Mouse (Mus musculus) limb, embryonic 14.5 days (tissue): Measurements from ENCODE around the gene Gng12. TPM values are rescaled to one million over a fixed set of nuclear protein-coding genes. Genes with fewer than 3 reads are reported as not detected.
A peak's percentile ranks its signal among the peaks of the same experiment; 100 is the strongest.

Experiments
- ATAC-seq: fragments of 200-750 bp; cut with Nextera tagmentation; 2 replicates; pipeline ENCODE4 v1.8.0; 2017; ENCODE audit warnings: low read depth, moderate number of reproducible peaks, moderate TSS enrichment; ENCODE audit not compliant: low FRiP score
- DNase-seq: peaks from one replicate; pipeline ENCODE4 v3.0.0-alpha.2; 2015; ENCODE audit warnings: low spot score
- H3K27ac ChIP-seq: fragments of 300-500 bp; sonication (generic); replicated peaks from 2 replicates; pipeline ENCODE4 v1.5.1; 2014; ENCODE audit warnings: low read depth, mild to moderate bottlenecking, low read length, moderate library complexity, mixed read lengths
- H3K27me3 ChIP-seq: fragments of 300-500 bp; sonication (generic); 2 replicates; pipeline ENCODE4 v1.6.1; 2014; ENCODE audit warnings: low read length, mixed read lengths; ENCODE audit not compliant: control insufficient read depth, insufficient read depth
- H3K36me3 ChIP-seq: fragments of 300-500 bp; sonication (generic); 2 replicates; pipeline ENCODE4 v1.6.1; 2014; ENCODE audit warnings: mild to moderate bottlenecking, low read length, moderate library complexity, mixed read lengths; ENCODE audit not compliant: control insufficient read depth, insufficient read depth
- H3K4me1 ChIP-seq: fragments of 300-500 bp; sonication (generic); 2 replicates; pipeline ENCODE4 v1.6.1; 2014; ENCODE audit warnings: antibody characterized with exemption, low read length, mixed read lengths; ENCODE audit not compliant: control insufficient read depth, insufficient read depth
- H3K4me2 ChIP-seq: fragments of 300-500 bp; sonication (generic); replicated peaks from 2 replicates; pipeline ENCODE4 v1.6.1; 2014; ENCODE audit warnings: low read depth, mild to moderate bottlenecking, low read length, moderate library complexity; ENCODE audit not compliant: severe bottlenecking
- H3K4me3 ChIP-seq: fragments of 300-500 bp; sonication (generic); replicated peaks from 2 replicates; pipeline ENCODE4 v1.5.1; 2014; ENCODE audit warnings: low read length
- H3K9ac ChIP-seq: fragments of 300-500 bp; sonication (generic); 2 replicates; pipeline ENCODE4 v1.6.1; 2014; ENCODE audit warnings: mild to moderate bottlenecking, low read depth, low read length, moderate library complexity; ENCODE audit not compliant: severe bottlenecking
- H3K9me3 ChIP-seq: fragments of 300-500 bp; sonication (generic); 2 replicates; pipeline ENCODE4 v1.6.1; 2016; ENCODE audit warnings: low read length; ENCODE audit not compliant: control insufficient read depth
- POLR2A ChIP-seq: fragments of 200-500 bp; IDR thresholded peaks from 2 replicates; pipeline ENCODE4 v1.8.0; 2012; ENCODE audit warnings: inconsistent platforms, mild to moderate bottlenecking, moderate library complexity, borderline replicate concordance; ENCODE audit not compliant: insufficient read depth, insufficient read length; ENCODE audit errors: extremely low read depth
- WGBS: fragments of 180-500 bp; shearing (Covaris S2); extraction: QIAGEN DNeasy Blood & Tissue Kit; methylation state at CpG from one replicate; pipeline ENCODE4 v1.1.7; 2014; 5-methylcytosine and 5-hydroxymethylcytosine counted together
- polyA plus RNA-seq, 2 experiments: library from polyadenylated mRNA; depleted of rRNA in 1 of 2; stranded (reverse) in 1 of 2; unstranded in 1 of 2; fragments of >200 nt; fragmentation: Nextera tagmentation in 1 of 2; extraction: Ambion mirVana in 1 of 2; gene quantifications; 2 replicates each; pipeline versions ENCODE4 v1.2.1 to v1.2.3; 2012 to 2014

Gene Gng12
- polyA plus RNA-seq, 2 experiments: 39.3 to 107 TPM

- no peak for TF ChIP-seq POLR2A
- WGBS: 86% methylated on average over 3 of the region's 3 CpGs
- Histone ChIP-seq H3K27me3 (no peaks in the 10 kb centered on the region), H3K9me3 (no peaks in the 10 kb centered on the region), H3K36me3 (no peaks in the 10 kb centered on the region), H3K9ac (no peak overlapping the region), H3K4me1 (no peaks in the 10 kb centered on the region), H3K4me3 (no peak overlapping the region), H3K4me2 (no peak overlapping the region), H3K27ac (no peak overlapping the region)
- no peak for DNase-seq
- ATAC-seq: no peak
Observed at GRCm38 (mm10) chr6:66984672-66985071, 88.5 kb downstream of the Gng12 start.

GRCm38 (mm10) chr6:66985500-66985899, 89.3 kb downstream of the Gng12 start:
- H3K9me3 ChIP-seq: no peaks in the 10 kb centered on the region
- H3K9ac ChIP-seq: no peak overlapping the region
- H3K27ac ChIP-seq: no peak overlapping the region
- peak; percentile 12; the same call in 1 of the 2 replicates for ATAC-seq
- H3K4me1 ChIP-seq: no peaks in the 10 kb centered on the region
- no peak overlapping the region for H3K4me3 ChIP-seq
- WGBS: 62% methylated on average over 7 of the region's 7 CpGs
- no peaks in the 10 kb centered on the region for H3K27me3 ChIP-seq
- no peak for TF ChIP-seq POLR2A
- no peak overlapping the region for H3K4me2 ChIP-seq
- H3K36me3 ChIP-seq: no peaks in the 10 kb centered on the region
- DNase-seq: no peak

- Histone ChIP-seq H3K27ac (no peak overlapping the region), H3K4me1 (no peaks in the 10 kb centered on the region), H3K9me3 (no peaks in the 10 kb centered on the region), H3K9ac (no peak overlapping the region), H3K36me3 (no peaks in the 10 kb centered on the region), H3K4me3 (no peak overlapping the region), H3K27me3 (no peaks in the 10 kb centered on the region), H3K4me2 (no peak overlapping the region)
- DNase-seq (no peak), ATAC-seq (no peak)
- 92% methylated on average over 12 of the region's 12 CpGs for WGBS
- no peak for TF ChIP-seq POLR2A
Observed at GRCm38 (mm10) chr6:66986063-66986462, 89.9 kb downstream of the Gng12 start.

GRCm38 (mm10) chr6:66987643-66988042, 91.4 kb downstream of the Gng12 start:
- no peak overlapping the region for H3K9ac ChIP-seq
- no peak for TF ChIP-seq POLR2A
- H3K4me1 ChIP-seq: no peaks in the 10 kb centered on the region
- 65% methylated on average over 3 of the region's 3 CpGs for WGBS
- no peak overlapping the region for H3K4me2 ChIP-seq
- no peak overlapping the region for H3K27ac ChIP-seq
- DNase-seq (no peak), ATAC-seq (peak; percentile 50; the same call in 1 of the 2 replicates)
- no peaks in the 10 kb centered on the region for H3K36me3 ChIP-seq
- no peaks in the 10 kb centered on the region for H3K27me3 ChIP-seq
- no peak overlapping the region for H3K4me3 ChIP-seq
- H3K9me3 ChIP-seq: no peaks in the 10 kb centered on the region

- 47% methylated on average over 9 of the region's 9 CpGs for WGBS
- Histone ChIP-seq H3K27me3 (no peaks in the 10 kb centered on the region), H3K36me3 (no peaks in the 10 kb centered on the region), H3K9me3 (no peaks in the 10 kb centered on the region), H3K4me3 (no peak overlapping the region), H3K9ac (no peak overlapping the region), H3K27ac (no peak overlapping the region), H3K4me2 (no peak overlapping the region), H3K4me1 (no peaks in the 10 kb centered on the region)
- ATAC-seq: no peak
- no peak for DNase-seq
- TF ChIP-seq POLR2A: no peak
Observed at GRCm38 (mm10) chr6:66988363-66988762, 92.2 kb downstream of the Gng12 start.

- no peaks in the 10 kb centered on the region for H3K27me3 ChIP-seq
- no peaks in the 10 kb centered on the region for H3K4me1 ChIP-seq
- H3K9me3 ChIP-seq: no peaks in the 10 kb centered on the region
- DNase-seq (no peak), ATAC-seq (no peak)
- H3K9ac ChIP-seq: no peak overlapping the region
- no peak for TF ChIP-seq POLR2A
- no peak overlapping the region for H3K4me2 ChIP-seq
- no peak overlapping the region for H3K27ac ChIP-seq
- H3K36me3 ChIP-seq: no peaks in the 10 kb centered on the region
- no peak overlapping the region for H3K4me3 ChIP-seq
- 76% methylated on average over 6 of the region's 6 CpGs for WGBS
Observed at GRCm38 (mm10) chr6:66989037-66989436, 92.8 kb downstream of the Gng12 start.
